Comparison of ENCODE assay signal across 9 mouse cellular contexts in the genomic region with DNA sequence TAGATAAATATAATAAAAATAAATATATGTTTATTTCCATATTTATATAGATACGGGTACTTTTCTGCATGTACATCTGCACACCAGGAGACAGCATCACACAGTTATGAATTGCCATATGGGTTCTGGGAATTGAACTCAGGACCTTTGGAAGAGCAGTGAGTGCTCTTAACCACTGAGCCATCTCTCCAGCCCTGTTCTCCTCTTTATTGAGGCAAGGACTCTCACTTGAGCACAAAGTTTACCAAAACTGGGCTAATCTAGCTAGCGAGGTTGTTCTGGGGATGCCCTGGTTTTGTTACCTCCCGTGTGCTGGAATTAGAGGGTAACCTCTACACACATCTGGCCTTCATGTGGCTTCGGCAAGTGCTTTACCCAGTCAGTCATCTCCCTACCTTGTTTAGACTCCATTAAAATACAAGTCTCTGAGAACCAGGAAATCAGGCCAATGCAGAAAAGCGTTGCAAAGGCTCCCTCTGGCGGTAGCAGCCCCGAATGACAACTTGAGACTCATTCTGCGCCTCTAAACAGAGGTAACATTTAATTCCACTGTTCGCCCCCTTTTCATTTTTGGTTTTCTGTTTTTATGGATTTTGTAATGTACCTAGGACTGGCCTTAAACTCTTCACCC. TPM values are rescaled to one million over a fixed set of nuclear protein-coding genes. Genes with fewer than 3 reads are reported as not detected.
A peak's percentile ranks its signal among the peaks of the same experiment; 100 is the strongest.
DNase-seq lines count a peak whose midpoint lies in the region; ATAC-seq and TF ChIP-seq lines count a peak whose summit lies in the region.
"Had no signal": no experiment of that assay in that cellular context is flagged by ENCODE, and none has a peak within 500 bp of the region (broad histone marks: within the 10 kb centered on the region; RNA-seq: fewer than 3 reads in every experiment).

No protein-coding gene starts in this region.

- H3K4me1 ChIP-seq in heart, adult 2 months (ENCODE audit: control insufficient read depth, insufficient read depth, low read length) = no peaks in the 10 kb centered on the region; the same call in 1 of the 2 replicates
- no peaks in the 10 kb centered on the region for H3K4me1 ChIP-seq in heart, embryonic 12.5 days (replicated peaks)
- H3K4me1 ChIP-seq in small intestine, adult 2 months (ENCODE audit: control insufficient read depth, insufficient read depth, insufficient read length, low read length) = no peaks in the 10 kb centered on the region

- intact Hi-C loops in heart, adult 2 months (cut with DNase I) = loop anchor here (10.0 kb wide), 1 partner anchor 310 kb away; no protein-coding TSS in a partner anchor
- intact Hi-C loops in heart, postnatal 36 days (cut with DNase I) = loop anchor here (10.0 kb wide), 1 partner anchor 310 kb away; no protein-coding TSS in a partner anchor

- H3K27me3 ChIP-seq in heart, adult 2 months (ENCODE audit: control insufficient read depth, insufficient read depth, low read length) = no peaks in the 10 kb centered on the region
- H3K27me3 ChIP-seq in heart, embryonic 12.5 days (replicated peaks) = no peaks in the 10 kb centered on the region
- no peaks in the 10 kb centered on the region for H3K27me3 ChIP-seq in small intestine, adult 2 months (ENCODE audit: control insufficient read depth, insufficient read depth, low read length)

- H3K9ac ChIP-seq in heart, adult 2 months (ENCODE audit: low read depth, low read length) = no peak overlapping the region; the same call in 1 of the 2 replicates
- no peak overlapping the region for H3K9ac ChIP-seq in heart, embryonic 12.5 days

- H3K27ac ChIP-seq in heart, adult 2 months = no peak overlapping the region
- no peak overlapping the region for H3K27ac ChIP-seq in heart, embryonic 12.5 days (ENCODE audit: poor library complexity, severe bottlenecking)
- H3K27ac ChIP-seq in small intestine, adult 2 months (ENCODE audit: insufficient read depth, low read depth, low read length) = no peak overlapping the region

- peak; percentile 95 for TF ChIP-seq CTCF in heart, adult 2 months (IDR thresholded peaks at IDR 0.05)
- peak; percentile 69; the same call in 1 of the 2 replicates for TF ChIP-seq CTCF in small intestine, adult 2 months (IDR thresholded peaks at IDR 0.05; ENCODE audit: extremely low read depth, insufficient read length, insufficient replicate concordance, low read depth, low read length)

- TF ChIP-seq EP300 in heart, adult 2 months (IDR thresholded peaks at IDR 0.05; ENCODE audit: insufficient read depth, low read depth, low read length) = no peak

- no peak for TF ChIP-seq POLR2A in heart, adult 2 months (IDR thresholded peaks at IDR 0.05; ENCODE audit: insufficient read depth, low read depth, low read length)
- no peak for TF ChIP-seq POLR2A in small intestine, adult 2 months (IDR thresholded peaks at IDR 0.05; ENCODE audit: low read depth, low read length)

- no peaks in the 10 kb centered on the region for H3K36me3 ChIP-seq in heart, adult 2 months (ENCODE audit: control insufficient read depth, insufficient read depth, low read length)
- H3K36me3 ChIP-seq in heart, embryonic 12.5 days = no peaks in the 10 kb centered on the region
- H3K36me3 ChIP-seq in small intestine, adult 2 months (ENCODE audit: control insufficient read depth, insufficient read depth, low read length) = no peaks in the 10 kb centered on the region

- peak; percentile 29 to 71 for DNase-seq in heart, adult 2 months
- DNase-seq in adipocyte (ENCODE audit: low spot score) = peak; percentile 77
- DNase-seq in heart, postnatal 36 days = peak; percentile 50 to 70
- peak; percentile 39 to 57 for DNase-seq in layer of hippocampus, postnatal 14 days (ENCODE audit: low spot score in 2 of 2)

- no peak overlapping the region for H3K4me3 ChIP-seq in heart, adult 2 months
- H3K4me3 ChIP-seq in heart, embryonic 12.5 days = no peak overlapping the region
- no peak overlapping the region for H3K4me3 ChIP-seq in small intestine, adult 2 months (ENCODE audit: low read depth, low read length)

- WGBS in heart, adult 2 months = 44% methylated on average over 9 of the region's 9 CpGs
- 32% methylated on average over 9 of the region's 9 CpGs for whole genome bisulfite sequencing in heart, embryonic 12.5 days
- 33% methylated on average over 9 of the region's 9 CpGs for WGBS in small intestine, adult 2 months

- H3K9me3 ChIP-seq in heart, embryonic 12.5 days (replicated peaks) = no peaks in the 10 kb centered on the region

- no peaks in the 10 kb centered on the region for H3K79me2 ChIP-seq in heart, adult 2 months (replicated peaks; ENCODE audit: control insufficient read depth, insufficient read depth, low read length)

- no peak overlapping the region for H3K4me2 ChIP-seq in heart, embryonic 12.5 days

- ATAC-seq in heart, embryonic 12.5 days (ENCODE audit: insufficient number of reproducible peaks, low FRiP score) = no peak
- peak; percentile 71; the same call in 1 of the 2 replicates for ATAC-seq in common myeloid progenitor, adult 5-6 weeks (replicated peaks; ENCODE audit: low read depth, poor library complexity, severe bottlenecking)
- peak; percentile 75 for ATAC-seq in megakaryocyte-erythroid progenitor cell, adult 5-6 weeks (replicated peaks; ENCODE audit: low FRiP score, low TSS enrichment, poor library complexity, severe bottlenecking)

RNA-seq across cellular contexts. Expression of a gene that starts 10.8 kb away (rescaled TPM):
- 100 to 1,000 TPM; 289 to 325 TPM for total RNA-seq in heart, adult 2 months (2021)
- 57.3 and 86.8 TPM in 2 replicates for polyA plus RNA-seq in heart, adult 2 months (2012; rRNA removed)
- 434 and 437 TPM in 2 replicates for polyA plus RNA-seq in heart, embryonic 12.5 days (2016; fragmentation: Nextera tagmentation; extraction: Ambion mirVana)
- total RNA-seq in common myeloid progenitor, adult 5-6 weeks (2017) = 5,370 and 6,793 TPM in 2 replicates
- 100 to 1,000 TPM; 303 to 327 TPM for total RNA-seq in heart, postnatal 36 days (2021)
- 100 to 1,000 TPM; 319 to 320 TPM for total RNA-seq in layer of hippocampus, postnatal 14 days (2021)
- total RNA-seq in megakaryocyte-erythroid progenitor cell, adult 5-6 weeks (2014; fragmentation: Nextera tagmentation) = 2,164 and 2,516 TPM in 2 replicates
- total RNA-seq in megakaryocyte-erythroid progenitor cell, adult 5-6 weeks (2017) = 4,522 and 6,227 TPM in 2 replicates
- 2.5 and 4.4 TPM in 2 replicates for polyA plus RNA-seq in small intestine, adult 2 months (2012; rRNA removed)

RNA-seq across cellular contexts. Expression of a gene that starts 25.7 kb away (rescaled TPM):
- total RNA-seq in heart, adult 2 months (2021) = not detected
- polyA plus RNA-seq in heart, adult 2 months (2012; rRNA removed) = not detected in 2 replicates
- 0.86 and 0.88 TPM in 2 replicates for polyA plus RNA-seq in heart, embryonic 12.5 days (2016; fragmentation: Nextera tagmentation; extraction: Ambion mirVana)
- not detected in 2 replicates for total RNA-seq in common myeloid progenitor, adult 5-6 weeks (2017)
- total RNA-seq in heart, postnatal 36 days (2021) = not detected
- not detected for total RNA-seq in layer of hippocampus, postnatal 14 days (2021)
- not detected in 2 replicates for total RNA-seq in megakaryocyte-erythroid progenitor cell, adult 5-6 weeks (2014; fragmentation: Nextera tagmentation)
- not detected in 2 replicates for total RNA-seq in megakaryocyte-erythroid progenitor cell, adult 5-6 weeks (2017)
- 0.08 and 0.60 TPM in 2 replicates for polyA plus RNA-seq in small intestine, adult 2 months (2012; rRNA removed)
- total RNA-seq: left cerebral cortex, adult 8-10 months had no signal

RNA-seq across cellular contexts. Expression of a gene that starts 35.7 kb away (rescaled TPM):
- total RNA-seq in heart, adult 2 months (2021) = 1 to 10 TPM; 6.6 to 6.7 TPM
- polyA plus RNA-seq in heart, adult 2 months (2012; rRNA removed) = 2.6 and 4.5 TPM in 2 replicates
- 13.7 and 14.3 TPM in 2 replicates for polyA plus RNA-seq in heart, embryonic 12.5 days (2016; fragmentation: Nextera tagmentation; extraction: Ambion mirVana)
- 59.5 and 65.3 TPM in 2 replicates for total RNA-seq in common myeloid progenitor, adult 5-6 weeks (2017)
- total RNA-seq in heart, postnatal 36 days (2021) = 1 to 10 TPM; 7.9 to 8.0 TPM
- 10 to 100 TPM; 19.1 to 19.3 TPM for total RNA-seq in layer of hippocampus, postnatal 14 days (2021)
- total RNA-seq in megakaryocyte-erythroid progenitor cell, adult 5-6 weeks (2014; fragmentation: Nextera tagmentation) = 43.4 and 80.8 TPM in 2 replicates
- 87.5 and 105 TPM in 2 replicates for total RNA-seq in megakaryocyte-erythroid progenitor cell, adult 5-6 weeks (2017)
- 0.29 and 0.75 TPM in 2 replicates for polyA plus RNA-seq in small intestine, adult 2 months (2012; rRNA removed)

RNA-seq across cellular contexts. Expression of a gene that starts 52.2 kb away (rescaled TPM):
- 1 to 10 TPM; 8.8 TPM for total RNA-seq in heart, adult 2 months (2021)
- polyA plus RNA-seq in heart, adult 2 months (2012; rRNA removed) = 1.6 and 3.0 TPM in 2 replicates
- polyA plus RNA-seq in heart, embryonic 12.5 days (2016; fragmentation: Nextera tagmentation; extraction: Ambion mirVana) = 14.9 and 16.1 TPM in 2 replicates
- total RNA-seq in common myeloid progenitor, adult 5-6 weeks (2017) = 47.3 and 57.4 TPM in 2 replicates
- 1 to 10 TPM; 9.2 to 9.9 TPM for total RNA-seq in heart, postnatal 36 days (2021)
- 10 to 100 TPM; 13.0 to 15.5 TPM for total RNA-seq in layer of hippocampus, postnatal 14 days (2021)
- total RNA-seq in megakaryocyte-erythroid progenitor cell, adult 5-6 weeks (2014; fragmentation: Nextera tagmentation) = 20.1 and 22.4 TPM in 2 replicates
- 45.9 and 70.9 TPM in 2 replicates for total RNA-seq in megakaryocyte-erythroid progenitor cell, adult 5-6 weeks (2017)
- 0.47 and 1.1 TPM in 2 replicates for polyA plus RNA-seq in small intestine, adult 2 months (2012; rRNA removed)

Comparison
In these comparisons a context has a peak if more than half of its experiments do, and no peak if none do; other contexts are left out.
1. RNA of a gene that starts 10.8 kb away (total RNA-seq): 5,370 to 6,793 TPM in common myeloid progenitor, adult 5-6 weeks and 2,164 to 6,227 TPM in megakaryocyte-erythroid progenitor cell, adult 5-6 weeks; 303 to 327 TPM in heart, postnatal 36 days, 289 to 325 TPM in heart, adult 2 months and 319 to 320 TPM in layer of hippocampus, postnatal 14 days; every median in the first group is over 4 times any median in the second.
2. Peak in every context shown above with its lines, with median percentiles within 50 percentile points of each other: DNase-seq.